Mouse (Mus musculus): Measurements from ENCODE around the gene Retreg3.

DNA sequence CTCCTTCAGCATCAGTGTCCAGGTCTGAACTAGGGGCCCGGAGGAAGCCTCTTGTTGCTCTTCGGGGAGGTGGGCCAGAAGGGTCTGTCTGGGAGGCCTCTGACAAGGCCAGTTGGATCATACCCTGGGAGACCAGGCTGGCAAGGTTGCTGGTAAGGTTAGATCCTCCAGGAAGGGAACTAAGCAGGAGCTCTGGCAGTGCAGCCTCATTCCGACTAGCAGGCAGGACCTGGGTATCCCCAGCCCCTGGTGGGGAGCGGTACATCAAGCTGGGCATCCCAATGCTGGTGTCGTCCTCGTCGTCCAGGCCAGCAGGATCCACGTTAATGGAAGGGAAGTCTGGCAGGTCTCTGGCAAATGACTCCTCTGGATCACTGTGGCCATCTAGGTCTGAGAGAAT is 21.5 kb downstream of the Retreg3 start:
- no peak for TF ChIP-seq CTCF (IDR thresholded peaks at IDR 0.05; ENCODE audit: insufficient read depth, low read depth, low read length)
- TF ChIP-seq POLR2A (IDR thresholded peaks at IDR 0.05; ENCODE audit: insufficient read depth, low read depth, low read length): no peak
